Mouse (Mus musculus): Measurements from ENCODE around the gene Arsb. TPM values are rescaled to one million over a fixed set of nuclear protein-coding genes. Genes with fewer than 3 reads are reported as not detected.

Gene Arsb
- polyA plus RNA-seq, 1 experiment from 2014 or later, result 11.2 TPM

DNA sequence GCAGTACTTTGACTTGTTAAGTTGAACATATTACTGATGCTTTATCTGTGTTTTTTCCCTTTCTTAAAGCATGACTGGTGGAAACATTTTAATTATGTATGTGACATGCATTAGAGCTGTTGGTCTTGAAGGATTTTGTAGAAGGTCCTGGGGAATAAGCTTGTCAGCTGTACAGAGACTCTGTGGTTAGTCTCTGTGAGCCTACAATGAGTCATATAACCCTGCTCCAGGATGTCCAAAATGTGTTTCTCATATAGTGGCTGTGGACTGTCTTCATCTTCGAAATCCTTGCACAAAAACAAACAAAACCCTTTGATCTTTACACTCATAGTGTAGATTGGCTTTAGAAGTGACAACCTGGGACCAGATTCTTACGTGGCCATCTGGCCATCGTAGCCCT, 110.7 kb downstream of the Arsb start:
- 88% methylated on average over 3 of the region's 3 CpGs for WGBS
- Histone ChIP-seq H3K9me3 (no peaks in the 10 kb centered on the region), H3K27ac (no peak overlapping the region), H3K27me3 (replicated peaks) (no peaks in the 10 kb centered on the region), H3K4me2 (replicated peaks) (no peak overlapping the region), H3K4me1 (replicated peaks) (no peaks in the 10 kb centered on the region), H3K9ac (no peak overlapping the region), H3K36me3 (no peaks in the 10 kb centered on the region), H3K4me3 (replicated peaks) (no peak overlapping the region)
- ATAC-seq, result no peak

DNA sequence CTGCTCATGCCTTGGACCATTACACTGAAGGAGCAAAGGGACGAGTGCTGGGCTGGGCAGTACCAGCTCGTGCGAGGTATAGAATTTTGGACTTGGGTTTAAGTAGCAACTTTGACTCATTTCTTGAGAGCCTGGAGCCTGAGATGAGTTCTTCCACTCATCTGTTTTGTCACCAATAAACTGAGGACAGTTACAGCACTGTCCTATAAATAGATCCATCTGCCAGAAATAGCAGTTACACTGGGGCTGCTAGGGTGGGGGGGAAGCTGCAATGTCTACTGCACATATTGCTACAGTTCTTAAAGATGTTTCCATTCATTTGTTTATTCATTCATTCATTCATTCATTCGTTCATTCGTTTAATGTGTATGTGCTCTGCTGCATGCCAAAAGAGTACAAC, 115.6 kb downstream of the Arsb start:
- Histone ChIP-seq H3K4me2 (replicated peaks) (no peak overlapping the region), H3K4me3 (replicated peaks) (no peak overlapping the region), H3K27me3 (replicated peaks) (no peaks in the 10 kb centered on the region), H3K9me3 (no peaks in the 10 kb centered on the region), H3K27ac (no peak overlapping the region), H3K4me1 (replicated peaks) (no peaks in the 10 kb centered on the region), H3K36me3 (no peaks in the 10 kb centered on the region), H3K9ac (no peak overlapping the region)
- 88% methylated on average over 5 of the region's 5 CpGs for WGBS
- no peak for ATAC-seq

DNA sequence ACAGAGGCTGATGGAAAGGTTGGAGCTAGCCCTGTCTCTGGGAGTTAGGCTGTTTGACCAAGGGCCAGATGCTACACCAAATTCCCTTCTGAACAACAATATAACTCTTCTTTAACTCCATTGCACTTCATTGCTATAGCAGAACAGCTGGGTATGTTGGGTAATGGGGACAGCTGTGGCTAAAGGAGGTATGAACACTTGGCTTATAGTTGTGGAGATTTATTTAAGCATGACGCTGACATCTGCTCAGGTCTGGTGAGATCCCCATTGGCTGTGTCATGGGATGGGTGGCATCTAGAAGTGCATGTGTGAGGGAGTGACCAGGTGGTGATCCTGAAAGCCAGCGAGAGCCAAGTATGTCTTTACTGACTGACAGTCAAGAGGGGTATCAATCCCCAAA, 116.8 kb downstream of the Arsb start:
- WGBS, result 85% methylated on average over 2 of the region's 2 CpGs
- Histone ChIP-seq H3K9ac (no peak overlapping the region), H3K27ac (no peak overlapping the region), H3K36me3 (no peaks in the 10 kb centered on the region), H3K4me2 (replicated peaks) (no peak overlapping the region), H3K9me3 (no peaks in the 10 kb centered on the region), H3K4me1 (replicated peaks) (no peaks in the 10 kb centered on the region), H3K4me3 (replicated peaks) (no peak overlapping the region), H3K27me3 (replicated peaks) (no peaks in the 10 kb centered on the region)
- no peak for ATAC-seq

DNA sequence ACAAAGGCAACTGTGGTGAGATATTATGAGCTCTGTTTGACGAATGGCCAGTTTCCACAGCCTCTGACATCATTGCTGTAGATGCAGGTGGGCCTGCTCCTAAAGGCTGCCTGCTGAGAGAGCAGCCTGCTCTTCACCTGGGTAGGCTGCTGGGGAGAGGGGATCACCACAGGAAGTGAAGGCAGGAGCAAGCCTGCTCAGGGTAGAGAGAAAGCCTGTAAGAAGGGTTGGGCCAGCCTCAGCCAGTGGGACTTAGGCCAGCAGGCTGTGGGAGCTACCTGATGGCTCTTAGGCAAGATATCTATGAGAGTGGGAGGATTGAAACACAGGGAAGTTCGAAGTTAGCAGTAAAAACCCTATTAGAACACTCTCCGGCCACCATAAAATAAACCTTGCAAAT, 117.5 kb downstream of the Arsb start:
- 78% methylated on average over 3 of the region's 3 CpGs for WGBS
- no peak overlapping the region for H3K4me3 ChIP-seq (replicated peaks)
- no peak overlapping the region for H3K27ac ChIP-seq
- H3K4me1 ChIP-seq (replicated peaks), result no peaks in the 10 kb centered on the region
- H3K9me3 ChIP-seq, result no peaks in the 10 kb centered on the region
- no peak overlapping the region for H3K4me2 ChIP-seq (replicated peaks)
- no peaks in the 10 kb centered on the region for H3K27me3 ChIP-seq (replicated peaks)
- no peak for ATAC-seq
- H3K36me3 ChIP-seq, result no peaks in the 10 kb centered on the region
- no peak overlapping the region for H3K9ac ChIP-seq

DNA sequence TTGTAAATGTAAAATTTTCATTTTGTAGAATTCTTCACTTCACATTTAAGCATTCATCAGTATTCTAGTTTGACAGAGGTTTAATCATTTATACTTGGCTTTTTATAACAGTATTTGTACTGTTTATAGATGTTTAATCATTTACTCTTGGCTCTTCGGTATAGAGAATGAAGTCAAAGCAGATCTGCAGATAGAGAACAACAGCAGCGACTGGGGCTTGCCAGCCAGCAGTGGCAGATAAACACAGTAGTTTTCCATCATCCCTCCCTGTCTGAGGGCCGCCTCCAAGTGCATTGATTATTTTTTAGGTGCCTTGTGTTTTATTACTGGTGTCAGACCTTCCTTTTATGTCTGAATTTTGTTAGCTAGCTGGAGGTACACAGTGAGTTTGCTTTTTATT, 118.6 kb downstream of the Arsb start:
- Histone ChIP-seq H3K27ac (no peak overlapping the region), H3K4me1 (replicated peaks) (no peaks in the 10 kb centered on the region), H3K27me3 (replicated peaks) (no peaks in the 10 kb centered on the region), H3K4me3 (replicated peaks) (no peak overlapping the region), H3K4me2 (replicated peaks) (no peak overlapping the region), H3K36me3 (no peaks in the 10 kb centered on the region), H3K9ac (no peak overlapping the region), H3K9me3 (no peaks in the 10 kb centered on the region)
- 0 out of 2 replicates have a peak, but pooled peaks have one; percentile 24 for ATAC-seq
- WGBS, result 23% methylated on average over 3 of the region's 3 CpGs

DNA sequence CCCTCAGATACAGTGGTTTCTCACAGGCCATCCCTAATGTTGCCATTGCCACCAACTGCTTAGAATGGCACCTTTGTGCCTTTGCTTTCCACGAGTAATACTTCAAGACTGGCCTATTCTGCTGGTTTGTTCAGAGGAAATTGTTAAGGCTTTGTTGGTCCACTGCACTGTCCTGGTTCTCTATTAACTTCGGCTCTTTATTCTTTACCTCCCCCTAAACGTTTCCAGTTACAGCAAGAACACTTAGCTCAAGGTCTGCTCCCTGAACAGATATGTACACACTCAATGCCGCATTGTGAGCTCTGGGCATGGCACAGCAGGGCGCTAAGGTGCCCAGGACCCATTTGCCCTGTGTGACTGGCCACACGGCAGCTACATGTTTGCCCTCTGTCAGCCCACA, 119.8 kb downstream of the Arsb start:
- Histone ChIP-seq H3K9ac (no peak overlapping the region), H3K4me2 (replicated peaks) (no peak overlapping the region), H3K9me3 (no peaks in the 10 kb centered on the region), H3K4me3 (replicated peaks) (no peak overlapping the region), H3K4me1 (replicated peaks) (no peaks in the 10 kb centered on the region), H3K27me3 (replicated peaks) (no peaks in the 10 kb centered on the region), H3K36me3 (no peaks in the 10 kb centered on the region), H3K27ac (no peak overlapping the region)
- WGBS, result 70% methylated on average over 6 of the region's 6 CpGs
- no peak for ATAC-seq

DNA sequence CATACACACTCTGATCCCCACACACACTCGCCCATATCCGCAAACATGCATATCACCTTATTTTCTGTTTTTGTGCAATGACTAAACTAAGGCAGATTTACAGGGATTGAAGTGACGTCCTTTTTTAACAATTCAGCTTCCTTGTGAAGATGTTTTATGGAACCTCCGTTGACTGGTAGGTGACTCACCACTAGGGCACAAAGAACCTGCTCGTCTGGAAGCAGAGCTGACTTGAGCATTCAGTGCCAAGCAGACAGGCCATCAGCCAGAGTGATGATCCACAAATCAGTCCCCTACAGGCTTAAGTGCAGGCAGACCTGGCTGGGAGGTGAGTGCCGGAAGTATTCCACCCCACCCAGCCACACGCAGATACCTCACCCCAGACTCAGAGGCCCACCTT, 120.7 kb downstream of the Arsb start:
- WGBS, result 74% methylated on average over 7 of the region's 7 CpGs
- Histone ChIP-seq H3K36me3 (no peaks in the 10 kb centered on the region), H3K9ac (no peak overlapping the region), H3K27ac (no peak overlapping the region), H3K4me2 (replicated peaks) (no peak overlapping the region), H3K27me3 (replicated peaks) (no peaks in the 10 kb centered on the region), H3K4me1 (replicated peaks) (no peaks in the 10 kb centered on the region), H3K9me3 (no peaks in the 10 kb centered on the region), H3K4me3 (replicated peaks) (no peak overlapping the region)
- peak; percentile 49; the same call in 1 of the 2 replicates for ATAC-seq

DNA sequence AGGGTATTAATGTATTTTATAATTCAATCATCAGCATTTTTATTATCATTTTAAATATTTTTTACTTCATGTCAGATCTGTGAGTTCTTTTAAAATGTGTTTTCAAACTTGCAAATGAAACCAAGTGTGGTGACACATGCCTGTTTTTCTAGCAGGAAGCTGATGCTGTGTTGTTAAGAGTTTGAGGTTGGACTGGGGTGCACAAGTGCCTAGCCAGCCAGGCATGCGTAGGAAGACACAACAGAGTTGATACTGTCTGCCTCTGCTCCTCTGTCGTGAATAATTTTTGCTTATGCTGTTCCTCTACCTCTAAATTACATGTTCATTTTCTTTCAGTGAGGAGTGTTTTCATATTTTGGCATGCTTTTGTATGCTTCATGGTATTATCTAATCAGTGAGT, 122.7 kb downstream of the Arsb start:
- Histone ChIP-seq H3K4me1 (replicated peaks) (no peaks in the 10 kb centered on the region), H3K36me3 (no peaks in the 10 kb centered on the region), H3K4me2 (replicated peaks) (no peak overlapping the region), H3K4me3 (replicated peaks) (no peak overlapping the region), H3K27ac (no peak overlapping the region), H3K9ac (no peak overlapping the region), H3K27me3 (replicated peaks) (no peaks in the 10 kb centered on the region), H3K9me3 (no peaks in the 10 kb centered on the region)
- WGBS, result 77% methylated on average over 2 of the region's 2 CpGs
- no peak for ATAC-seq

DNA sequence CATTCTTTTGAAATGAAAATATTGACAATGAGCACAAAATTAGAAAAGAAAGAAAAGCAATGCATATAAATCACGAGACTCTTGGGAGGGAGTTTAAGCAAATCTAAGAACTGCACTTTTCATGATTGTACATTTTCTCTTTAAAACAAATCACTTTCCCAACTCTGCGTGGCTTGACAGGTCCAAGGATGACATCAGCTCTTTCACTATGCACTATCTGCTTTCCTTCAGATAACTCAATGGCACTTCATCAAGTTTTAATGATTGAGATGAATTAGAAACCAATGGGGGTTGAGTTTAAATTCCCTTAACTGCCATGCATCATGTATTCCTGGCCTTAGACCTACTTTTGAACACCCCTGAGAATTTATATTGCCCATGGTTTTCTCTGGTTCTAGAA, 124.0 kb downstream of the Arsb start:
- 79% methylated on average over 2 of the region's 2 CpGs for WGBS
- Histone ChIP-seq H3K9me3 (no peaks in the 10 kb centered on the region), H3K4me1 (replicated peaks) (no peaks in the 10 kb centered on the region), H3K4me3 (replicated peaks) (no peak overlapping the region), H3K36me3 (no peaks in the 10 kb centered on the region), H3K4me2 (replicated peaks) (no peak overlapping the region), H3K27ac (no peak overlapping the region), H3K9ac (no peak overlapping the region), H3K27me3 (replicated peaks) (no peaks in the 10 kb centered on the region)
- ATAC-seq, result no peak

DNA sequence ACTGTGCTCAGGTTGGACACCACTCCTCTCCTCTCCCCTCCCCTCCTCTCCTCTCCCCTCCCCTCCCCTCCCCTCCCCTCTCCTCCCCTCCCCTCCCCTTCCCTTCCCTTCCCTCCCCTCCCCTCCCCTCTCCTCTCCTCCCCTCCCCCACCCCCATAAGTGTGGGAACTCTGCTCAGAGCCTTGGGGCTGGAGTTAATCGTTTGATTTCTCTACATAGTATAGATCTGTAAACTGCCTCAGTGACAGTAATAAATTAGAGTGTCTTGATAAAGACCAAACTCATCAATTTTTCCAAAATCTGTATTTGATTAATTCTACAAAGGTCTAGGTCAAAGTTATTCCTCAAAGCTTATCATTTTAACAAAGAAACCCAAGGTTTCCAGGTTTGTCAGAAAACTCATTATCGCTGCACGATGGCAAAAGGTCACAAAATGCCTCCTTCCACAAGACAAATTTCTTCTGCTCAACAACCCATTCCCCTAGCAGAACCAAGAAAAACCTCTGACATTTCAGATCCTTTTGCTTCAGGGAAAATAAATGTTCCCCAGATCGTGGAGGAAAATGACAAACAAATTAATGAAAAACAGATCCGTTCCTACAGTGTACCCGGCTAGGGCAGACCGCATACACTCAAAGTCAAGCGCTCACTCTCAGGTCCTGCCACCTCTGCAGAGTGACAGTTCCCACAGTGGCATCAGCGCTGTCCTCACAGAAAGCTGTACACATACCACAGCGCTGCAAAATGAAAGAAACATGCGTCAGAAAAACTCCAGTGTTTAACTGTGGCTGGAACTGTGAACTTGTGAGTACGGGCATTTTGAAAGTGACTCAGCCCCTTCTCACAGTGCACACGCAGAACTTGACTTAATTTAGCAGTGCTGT, 126.8 kb downstream of the Arsb start:
- no peak overlapping the region for H3K9ac ChIP-seq
- H3K27ac ChIP-seq, result no peak overlapping the region
- ATAC-seq, result no peak
- H3K36me3 ChIP-seq, result no peaks in the 10 kb centered on the region
- H3K27me3 ChIP-seq (replicated peaks), result no peaks in the 10 kb centered on the region
- no peaks in the 10 kb centered on the region for H3K9me3 ChIP-seq
- H3K4me3 ChIP-seq (replicated peaks), result no peak overlapping the region
- WGBS, result 33% methylated on average over 13 of the region's 13 CpGs
- H3K4me1 ChIP-seq (replicated peaks), result no peaks in the 10 kb centered on the region
- no peak overlapping the region for H3K4me2 ChIP-seq (replicated peaks)

DNA sequence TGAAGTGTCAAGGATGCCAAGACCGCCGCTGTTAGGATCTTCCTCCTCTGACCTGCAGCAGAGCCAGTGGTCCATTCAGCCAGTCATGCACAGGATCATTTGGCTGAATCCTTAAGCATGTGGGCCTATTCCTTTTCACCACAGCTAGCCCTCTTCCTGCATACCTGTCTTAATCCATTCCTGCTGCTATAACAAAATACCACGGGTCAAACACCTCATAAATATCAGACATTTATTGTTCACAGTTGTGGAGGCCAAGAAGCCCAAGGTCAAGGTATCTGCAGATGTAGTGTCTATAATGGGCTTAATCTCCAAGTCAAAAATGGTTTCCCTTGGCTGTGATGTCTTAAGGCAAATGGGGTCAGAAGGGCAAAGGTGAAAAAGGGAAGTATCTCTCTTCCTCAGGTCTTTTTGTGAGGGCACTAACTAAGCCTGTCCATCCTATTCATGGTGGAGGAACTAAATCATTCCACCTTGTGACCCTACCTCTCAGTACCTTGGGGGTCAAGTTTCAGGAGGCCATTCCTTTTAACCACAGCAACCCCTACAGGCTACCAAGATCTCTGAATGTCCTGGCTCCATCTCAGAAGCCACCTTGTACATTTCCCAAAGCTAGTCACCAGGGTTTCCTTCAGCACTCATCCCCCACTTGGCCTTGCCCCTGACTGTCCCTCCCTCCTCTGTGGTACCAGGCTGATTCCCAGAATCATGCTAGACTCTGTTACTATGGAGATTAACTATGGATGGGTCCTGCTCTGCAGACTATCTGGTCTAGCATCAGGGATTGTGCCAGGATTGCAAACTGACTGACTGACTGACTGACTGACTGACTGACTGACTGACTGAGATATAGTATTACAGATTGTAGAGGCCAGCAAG, 128.2 kb downstream of the Arsb start:
- no peak overlapping the region for H3K27ac ChIP-seq
- H3K27me3 ChIP-seq (replicated peaks), result no peaks in the 10 kb centered on the region
- WGBS, result 74% methylated on average over 3 of the region's 3 CpGs
- no peaks in the 10 kb centered on the region for H3K36me3 ChIP-seq
- no peak overlapping the region for H3K9ac ChIP-seq
- no peak for ATAC-seq
- no peak overlapping the region for H3K4me3 ChIP-seq (replicated peaks)
- no peaks in the 10 kb centered on the region for H3K4me1 ChIP-seq (replicated peaks)
- no peaks in the 10 kb centered on the region for H3K9me3 ChIP-seq
- H3K4me2 ChIP-seq (replicated peaks), result no peak overlapping the region

DNA sequence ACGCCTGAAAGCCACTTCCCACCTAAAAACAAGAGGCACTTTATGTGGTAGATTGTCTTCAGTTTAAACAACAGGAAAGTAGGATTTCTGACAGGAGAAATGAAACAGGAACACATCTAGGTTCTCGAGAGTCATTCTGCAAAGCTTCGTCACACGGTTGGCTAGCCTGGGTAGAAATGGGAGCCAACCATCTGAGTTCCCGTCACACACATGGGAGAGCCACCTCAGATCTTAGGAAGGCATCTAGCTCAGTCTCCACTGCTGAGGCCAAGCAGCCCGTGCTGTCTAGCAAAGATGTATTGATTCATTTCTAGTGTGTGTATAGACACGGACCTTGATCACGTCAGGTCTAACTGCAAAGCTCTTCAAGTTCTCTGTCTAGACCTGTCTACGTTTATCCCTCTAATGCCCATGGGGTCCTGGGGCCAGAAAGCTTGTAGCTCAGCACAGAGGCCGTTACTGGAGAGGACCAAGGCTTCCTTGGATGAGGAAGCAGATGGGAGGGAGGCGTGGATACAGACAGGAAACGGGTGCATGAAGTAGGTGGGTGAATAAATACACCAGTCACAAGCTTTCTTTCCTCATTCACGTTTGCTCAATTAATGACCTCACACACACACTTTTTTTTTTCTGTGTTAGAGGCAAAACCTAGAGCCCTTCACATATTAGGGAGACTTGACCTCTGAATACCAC, 129.7 kb downstream of the Arsb start:
- Histone ChIP-seq H3K4me2 (replicated peaks) (no peak overlapping the region), H3K27ac (no peak overlapping the region), H3K27me3 (replicated peaks) (no peaks in the 10 kb centered on the region), H3K4me1 (replicated peaks) (no peaks in the 10 kb centered on the region), H3K36me3 (no peaks in the 10 kb centered on the region), H3K4me3 (replicated peaks) (no peak overlapping the region), H3K9ac (no peak overlapping the region), H3K9me3 (no peaks in the 10 kb centered on the region)
- ATAC-seq, result no peak
- WGBS, result 62% methylated on average over 13 of the region's 13 CpGs
